Mouse (Mus musculus) liver, embryonic 15.5 days (tissue): ENCODE data around the gene Akap9. TPM values are rescaled to one million over a fixed set of nuclear protein-coding genes. Genes with fewer than 3 reads are reported as not detected.
"Not testable (repeated sequence)": the region's sequence is repeated elsewhere in the genome, so short reads cannot be mapped to it uniquely, and the experiment has no call there.

Experiments
- ATAC-seq: fragments of 200-750 bp; cut with Nextera tagmentation; 2 replicates; pipeline ENCODE4 v1.8.0; 2017; ENCODE audit warnings: moderate number of reproducible peaks, mild to moderate bottlenecking, moderate library complexity; ENCODE audit not compliant: insufficient read depth
- H3K27ac ChIP-seq: fragments of 300-500 bp; sonication (generic); replicated peaks from 2 replicates; pipeline ENCODE4 v1.5.1; 2015; ENCODE audit warnings: mild to moderate bottlenecking, inconsistent platforms
- H3K27me3 ChIP-seq: fragments of 300-500 bp; sonication (generic); 2 replicates; pipeline ENCODE4 v1.6.1; 2015; ENCODE audit warnings: mild to moderate bottlenecking, inconsistent platforms
- H3K36me3 ChIP-seq: fragments of 300-500 bp; sonication (generic); replicated peaks from 2 replicates; pipeline ENCODE4 v1.6.1; 2015; ENCODE audit warnings: moderate library complexity, mild to moderate bottlenecking, inconsistent platforms
- H3K4me1 ChIP-seq: fragments of 300-500 bp; sonication (generic); replicated peaks from 2 replicates; pipeline ENCODE4 v1.6.1; 2015; ENCODE audit warnings: inconsistent platforms
- H3K4me2 ChIP-seq: fragments of 300-500 bp; sonication (generic); 2 replicates; pipeline ENCODE4 v1.6.1; 2015; ENCODE audit warnings: moderate library complexity, mild to moderate bottlenecking, inconsistent platforms
- H3K4me3 ChIP-seq: fragments of 300-500 bp; sonication (generic); replicated peaks from 2 replicates; pipeline ENCODE4 v1.5.1; 2015; ENCODE audit warnings: mild to moderate bottlenecking, inconsistent platforms
- H3K9ac ChIP-seq: fragments of 300-500 bp; sonication (generic); 2 replicates; pipeline ENCODE4 v1.6.1; 2015; ENCODE audit warnings: moderate library complexity, mild to moderate bottlenecking, inconsistent platforms
- H3K9me3 ChIP-seq: fragments of 300-500 bp; sonication (generic); replicated peaks from 2 replicates; pipeline ENCODE4 v1.6.1; 2016; ENCODE audit warnings: inconsistent platforms
- WGBS: fragments of 180-500 bp; shearing (Covaris S2); methylation state at CpG from one replicate; pipeline ENCODE4 v1.1.7; 2015; ENCODE audit warnings: mixed read lengths; ENCODE audit not compliant: insufficient replicate concordance; 5-methylcytosine and 5-hydroxymethylcytosine counted together
- polyA plus RNA-seq: library from polyadenylated mRNA; unstranded; fragments of >200 nt; fragmentation: Nextera tagmentation; extraction: Ambion mirVana; gene quantifications from 2 replicates; pipeline ENCODE4 v1.2.1, GENCODE M21; 2015

Akap9 gene
- polyA plus RNA-seq, 1 experiment from 2014 or later, result 24.5 TPM

- no peak overlapping the region for H3K27ac ChIP-seq
- no peaks in the 10 kb centered on the region for H3K27me3 ChIP-seq
- ATAC-seq, result no peak
- H3K4me3 ChIP-seq, result no peak overlapping the region
- peaks cover 30% of the 10 kb centered on the region for H3K36me3 ChIP-seq
- H3K4me1 ChIP-seq, result peaks cover 20% of the 10 kb centered on the region
- no peak overlapping the region for H3K4me2 ChIP-seq
- no peak overlapping the region for H3K9ac ChIP-seq
- no peaks in the 10 kb centered on the region for H3K9me3 ChIP-seq
- 81% methylated on average over 4 of the region's 4 CpGs for WGBS
Measured at GRCm38 (mm10) chr5:4101031-4101430, 173.2 kb downstream of the Akap9 start.

GRCm38 (mm10) chr5:4101770-4102169, 173.9 kb downstream of the Akap9 start:
- no peaks in the 10 kb centered on the region for H3K27me3 ChIP-seq
- no peaks in the 10 kb centered on the region for H3K9me3 ChIP-seq
- H3K9ac ChIP-seq, result no peak overlapping the region
- H3K36me3 ChIP-seq, result peaks cover 30% of the 10 kb centered on the region
- no peak overlapping the region for H3K27ac ChIP-seq
- no peak for ATAC-seq
- peaks cover 20% of the 10 kb centered on the region for H3K4me1 ChIP-seq
- H3K4me3 ChIP-seq, result no peak overlapping the region
- WGBS, result 75% methylated on average over 2 of the region's 2 CpGs
- no peak overlapping the region for H3K4me2 ChIP-seq

GRCm38 (mm10) chr5:4103626-4104340, 175.9 kb downstream of the Akap9 start:
- peaks cover 20% of the 10 kb centered on the region for H3K4me1 ChIP-seq
- H3K4me3 ChIP-seq, result peak overlapping the region; percentile 84
- peaks cover 30% of the 10 kb centered on the region for H3K36me3 ChIP-seq
- peak overlapping the region; percentile 75 for H3K9ac ChIP-seq
- no peaks in the 10 kb centered on the region for H3K27me3 ChIP-seq
- H3K27ac ChIP-seq, result peak overlapping the region; percentile 81
- H3K9me3 ChIP-seq, result no peaks in the 10 kb centered on the region
- peak; percentile 27 for ATAC-seq
- 2% methylated on average over 41 of the region's 41 CpGs for WGBS
- peak overlapping the region; percentile 97 for H3K4me2 ChIP-seq

- peaks cover 20% of the 10 kb centered on the region for H3K4me1 ChIP-seq
- H3K27me3 ChIP-seq, result no peaks in the 10 kb centered on the region
- peaks cover 23% of the 10 kb centered on the region for H3K36me3 ChIP-seq
- H3K4me2 ChIP-seq, result peak within 1 kb of the TSS; percentile 97
- peak within 1 kb of the TSS; percentile 81 for H3K27ac ChIP-seq
- peak; percentile 97 for ATAC-seq
- H3K9me3 ChIP-seq, result no peaks in the 10 kb centered on the region
- H3K4me3 ChIP-seq, result peak within 1 kb of the TSS; percentile 84
- H3K9ac ChIP-seq, result peak within 1 kb of the TSS; percentile 75
- WGBS, result under 1% methylated on average over 59 of the region's 59 CpGs
Measured at GRCm38 (mm10) chr5:4104341-4105040, 176.6 kb downstream of the Akap9 start, which contains the start of gene Cyp51. Gene Cyp51, minus strand, starts transcription at chr5:4104746.

- Histone ChIP-seq H3K9me3 (no peaks in the 10 kb centered on the region), H3K4me3 (no peak overlapping the region), H3K4me2 (no peak overlapping the region), H3K36me3 (peaks cover 13% of the 10 kb centered on the region), H3K4me1 (peaks cover 20% of the 10 kb centered on the region), H3K27me3 (no peaks in the 10 kb centered on the region), H3K9ac (no peak overlapping the region), H3K27ac (no peak overlapping the region)
- ATAC-seq, result no peak
- 80% methylated on average over 2 of the region's 2 CpGs for WGBS
Measured at GRCm38 (mm10) chr5:4105651-4106186, 177.9 kb downstream of the Akap9 start.

- H3K4me3 ChIP-seq, ATAC-seq, H3K9me3 ChIP-seq: not testable (repeated sequence)
Measured at GRCm38 (mm10) chr5:4107056-4107455, 179.2 kb downstream of the Akap9 start.

GRCm38 (mm10) chr5:4112570-4113098, 184.8 kb downstream of the Akap9 start:
- Histone ChIP-seq H3K27ac (no peak overlapping the region), H3K9me3 (no peaks in the 10 kb centered on the region), H3K4me3 (no peak overlapping the region), H3K4me2 (no peak overlapping the region), H3K27me3 (no peaks in the 10 kb centered on the region), H3K9ac (no peak overlapping the region), H3K36me3 (no peaks in the 10 kb centered on the region), H3K4me1 (no peaks in the 10 kb centered on the region)
- 80% methylated on average over 5 of the region's 5 CpGs for WGBS
- no peak for ATAC-seq

More at GRCm38 (mm10) chr5:4107056-4107455, 179.2 kb downstream of the Akap9 start:
- not testable (repeated sequence) for H3K4me2 ChIP-seq, H3K36me3 ChIP-seq, H3K9ac ChIP-seq, H3K27me3 ChIP-seq, H3K27ac ChIP-seq
- peaks cover 20% of the 10 kb centered on the region for H3K4me1 ChIP-seq
- 65% methylated on average over 7 of the region's 7 CpGs for WGBS

Other genes starting within 250 kb of the Akap9 start
- 3.4 and 3.5 TPM in 2 replicates for gene Ankib1, start 125.1 kb upstream of the Akap9 start, polyA plus RNA-seq
- 17.8 and 18.1 TPM in 2 replicates for gene Krit1, start 124.9 kb upstream of the Akap9 start, polyA plus RNA-seq
- gene Lrrd1, start 82.9 kb upstream of the Akap9 start, polyA plus RNA-seq, result 0.06 TPM in 1 of 2 replicates, not detected in the other
- gene Mterf1a, start 34.1 kb upstream of the Akap9 start, polyA plus RNA-seq, result 3.8 and 4.4 TPM in 2 replicates
- 53.6 and 57.9 TPM in 2 replicates for gene Cyp51, start 176.7 kb downstream of the Akap9 start, polyA plus RNA-seq